Mouse (Mus musculus): ENCODE measurements at regions not wholly inside any gene's neighbourhood (a gene's known extent, or its start where the extent isn't known, plus 50 kb on each side); places are given as distances from the start of the nearest gene placed in this dataset.
A peak's percentile ranks its signal among the peaks of the same experiment; 100 is the strongest.

DNA sequence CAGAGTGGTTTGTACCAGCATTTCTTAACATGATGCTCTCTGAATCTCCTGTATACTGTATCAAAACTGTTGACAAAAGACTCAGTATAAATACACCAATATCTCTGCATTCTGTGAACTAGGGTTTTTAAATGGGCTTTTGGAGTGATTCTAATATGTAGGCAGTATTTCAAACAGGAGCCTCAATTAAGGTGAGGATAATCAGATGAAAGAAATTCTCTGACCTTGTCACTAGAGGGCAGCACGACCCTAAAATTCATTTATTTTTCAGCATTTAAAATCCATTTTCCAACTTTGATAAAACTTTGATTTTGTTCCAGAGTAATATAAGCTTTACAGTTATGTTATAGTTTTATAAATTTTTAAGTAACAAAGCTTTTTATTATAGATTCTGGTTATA lies 114.5 kb downstream of the Rfx6 start:
- peak; percentile 48; the same call in 1 of the 2 replicates for ATAC-seq (replicated peaks; ENCODE audit: poor library complexity)

GRCm38 (mm10) chr10:51793876-51794275 lies 116.3 kb downstream of the Rfx6 start:
- ATAC-seq (replicated peaks; ENCODE audit: poor library complexity), result no peak

DNA sequence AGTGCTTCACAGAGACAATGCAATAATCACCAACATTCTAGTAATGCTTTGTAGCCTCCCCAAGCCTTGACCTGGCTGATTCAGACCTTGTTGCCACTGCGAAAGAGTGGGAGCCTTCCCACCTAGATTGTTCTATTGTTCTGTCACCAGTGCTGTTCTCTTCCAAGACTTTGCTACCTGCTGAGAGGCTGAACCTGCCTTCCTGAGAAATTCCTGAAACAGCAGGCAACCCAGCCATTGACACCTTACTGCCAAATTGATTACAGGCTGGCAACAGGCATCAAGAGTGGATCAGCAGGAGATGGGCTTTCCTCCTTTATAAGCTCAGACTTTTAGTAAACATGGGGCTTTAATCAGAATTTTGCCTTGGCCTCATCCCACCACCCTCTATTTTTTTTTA lies 139.1 kb downstream of the Rfx6 start:
- no peak for ATAC-seq (replicated peaks; ENCODE audit: poor library complexity)

DNA sequence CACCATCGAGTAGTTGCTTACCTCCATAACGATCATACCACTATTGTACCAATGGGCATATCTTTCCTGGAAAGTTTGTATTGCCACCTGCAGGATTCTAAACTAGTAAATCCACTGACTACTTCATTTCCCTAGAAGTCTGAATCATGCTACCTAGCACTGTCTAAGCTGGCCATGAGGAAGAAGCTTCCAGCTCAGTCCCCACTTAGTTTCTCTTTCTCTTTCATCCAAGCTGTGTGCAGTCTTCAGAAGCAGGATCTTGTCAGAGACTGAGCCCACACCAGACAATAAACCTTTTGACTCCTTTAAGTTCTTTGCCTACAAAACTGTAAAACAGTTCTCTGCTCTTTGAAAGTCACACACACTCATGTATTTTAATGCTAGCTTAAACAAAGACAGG lies 146.3 kb downstream of the Rfx6 start:
- no peak for ATAC-seq (replicated peaks; ENCODE audit: poor library complexity)

DNA sequence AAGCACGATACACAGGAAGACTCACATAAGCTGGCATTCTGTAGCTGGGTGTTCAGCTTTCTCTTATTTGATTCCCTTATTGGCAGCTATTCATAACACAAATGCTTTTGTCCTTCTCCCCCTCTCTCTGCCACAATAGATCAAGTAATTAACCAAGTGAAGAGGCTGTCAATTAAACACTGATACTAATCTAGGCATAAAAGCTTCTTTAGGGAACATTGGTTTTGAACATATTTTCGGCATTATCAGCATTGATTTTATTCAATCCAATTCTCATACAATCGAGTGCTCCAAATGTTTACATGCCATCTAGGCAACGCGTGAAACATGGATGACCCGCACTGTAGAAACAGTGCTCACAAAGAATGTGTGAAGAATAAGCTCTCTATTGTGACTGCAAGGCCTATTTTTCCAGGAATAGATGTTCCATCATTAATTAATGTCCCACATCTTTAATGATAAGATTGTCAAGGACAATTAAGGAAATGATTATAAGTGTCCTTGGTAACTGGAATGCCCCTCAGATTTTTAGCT lies 148.9 kb downstream of the Rfx6 start:
- no peak for ATAC-seq (replicated peaks; ENCODE audit: poor library complexity)

DNA sequence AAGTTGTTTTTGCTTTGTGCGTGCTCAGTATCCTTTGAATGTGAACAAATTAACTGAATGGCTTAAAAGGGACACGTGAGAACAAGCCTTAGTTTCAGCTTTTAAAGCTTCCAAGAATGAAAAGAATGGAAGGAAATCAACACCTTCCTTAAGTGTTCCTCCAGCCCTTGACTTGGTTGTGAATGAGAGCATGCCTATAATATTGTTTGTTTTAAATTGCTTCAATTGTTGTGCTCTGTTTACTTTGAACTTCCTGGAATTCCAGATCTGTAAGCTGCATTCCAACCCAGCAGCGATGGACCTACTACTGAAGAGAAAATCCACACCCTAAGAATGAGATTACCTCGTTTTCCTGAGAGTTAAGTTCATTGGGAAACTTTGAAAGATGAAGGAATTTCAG lies 154.9 kb downstream of the Rfx6 start:
- ATAC-seq (replicated peaks; ENCODE audit: poor library complexity), result no peak

DNA sequence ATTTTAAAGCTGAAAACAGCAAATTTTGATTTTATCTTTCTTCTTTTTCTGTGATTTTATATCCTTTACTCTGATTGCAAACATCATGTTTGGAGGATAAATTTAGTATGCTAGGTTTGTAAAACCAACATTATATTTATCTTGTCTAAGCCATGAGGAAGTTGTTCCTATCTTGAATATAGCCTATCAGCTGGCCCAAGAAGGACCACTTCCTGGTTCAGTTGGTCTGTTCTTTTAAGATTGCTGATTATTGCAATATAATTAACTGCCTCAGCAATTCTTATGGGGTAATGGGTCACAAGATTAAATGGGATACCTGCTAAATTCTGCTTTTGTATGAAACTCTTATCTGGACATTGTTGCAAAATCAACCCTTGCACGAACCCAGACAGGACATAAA lies 165.5 kb downstream of the Rfx6 start:
- ATAC-seq (replicated peaks; ENCODE audit: poor library complexity), result no peak

DNA sequence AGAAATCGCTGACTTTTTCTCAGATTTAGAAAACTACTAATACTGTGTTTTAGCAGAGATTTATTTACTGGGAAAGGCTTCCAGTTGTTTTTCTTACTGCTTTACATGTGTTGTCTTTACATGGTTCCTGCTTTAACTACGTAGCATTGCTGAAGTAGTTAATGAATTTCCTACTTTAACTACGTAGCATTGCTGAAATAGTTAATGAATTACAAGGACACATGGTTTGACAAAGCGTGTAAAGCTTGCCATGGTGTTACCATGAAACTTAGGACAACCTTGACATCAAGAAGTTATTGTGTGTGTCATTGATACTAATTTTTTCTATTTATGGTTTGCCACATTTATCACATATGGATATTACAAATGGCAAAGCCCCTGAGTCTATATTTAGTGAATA lies 168.7 kb downstream of the Rfx6 start:
- ATAC-seq (replicated peaks; ENCODE audit: poor library complexity), result no peak

GRCm38 (mm10) chr10:51869409-51869808 lies 152.9 kb upstream of the Vgll2 start:
- ATAC-seq (replicated peaks; ENCODE audit: poor library complexity), result no peak

- no peak for ATAC-seq (replicated peaks; ENCODE audit: poor library complexity)
Observed at GRCm38 (mm10) chr10:51911066-51911691, 111.1 kb upstream of the Vgll2 start.

DNA sequence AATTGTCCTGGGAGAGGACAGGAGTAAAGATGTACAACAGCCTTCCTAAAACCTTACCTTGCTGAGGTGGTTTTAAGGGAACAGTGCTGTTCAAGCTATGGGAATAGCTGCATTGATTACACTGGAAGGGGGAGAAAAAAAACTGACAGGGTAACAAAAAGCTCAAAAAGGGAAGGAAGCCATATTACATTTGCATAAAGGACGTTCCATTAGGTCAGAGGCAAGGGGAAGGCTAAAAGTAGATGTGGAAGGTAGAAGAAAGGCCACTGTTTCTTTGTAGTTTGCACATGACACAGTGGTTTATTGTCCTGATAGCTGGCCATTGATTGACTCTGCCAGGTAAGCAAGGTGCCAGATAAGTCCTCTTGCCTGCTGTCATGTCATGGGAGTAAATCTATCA lies 110.2 kb upstream of the Vgll2 start:
- no peak for ATAC-seq (replicated peaks; ENCODE audit: poor library complexity)

GRCm38 (mm10) chr10:51926644-51927043 lies 95.7 kb upstream of the Vgll2 start:
- no peak for ATAC-seq (replicated peaks; ENCODE audit: poor library complexity)

DNA sequence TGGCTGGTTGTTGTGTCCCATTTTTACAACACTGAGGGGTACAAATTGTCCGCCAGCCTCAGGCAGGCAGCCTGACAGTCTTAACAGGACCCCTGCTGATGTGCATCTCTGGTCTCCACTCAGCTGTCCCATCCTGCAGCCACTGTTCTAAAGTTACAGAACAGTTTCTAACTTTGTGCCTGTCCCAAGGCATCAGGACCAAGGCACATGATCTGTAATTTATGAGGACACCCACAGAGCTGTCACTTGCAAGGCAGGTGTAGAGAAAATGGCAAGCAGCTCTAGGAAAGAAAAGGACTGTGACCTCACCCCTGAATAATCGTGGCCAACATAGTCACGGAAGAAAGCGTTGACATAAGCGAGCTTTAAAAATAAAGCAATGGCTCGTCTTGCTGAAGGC lies 93.0 kb upstream of the Vgll2 start:
- ATAC-seq (replicated peaks; ENCODE audit: poor library complexity), result no peak

- ATAC-seq (replicated peaks; ENCODE audit: poor library complexity), result no peak
Observed at GRCm38 (mm10) chr10:51930266-51930665, 92.0 kb upstream of the Vgll2 start.

DNA sequence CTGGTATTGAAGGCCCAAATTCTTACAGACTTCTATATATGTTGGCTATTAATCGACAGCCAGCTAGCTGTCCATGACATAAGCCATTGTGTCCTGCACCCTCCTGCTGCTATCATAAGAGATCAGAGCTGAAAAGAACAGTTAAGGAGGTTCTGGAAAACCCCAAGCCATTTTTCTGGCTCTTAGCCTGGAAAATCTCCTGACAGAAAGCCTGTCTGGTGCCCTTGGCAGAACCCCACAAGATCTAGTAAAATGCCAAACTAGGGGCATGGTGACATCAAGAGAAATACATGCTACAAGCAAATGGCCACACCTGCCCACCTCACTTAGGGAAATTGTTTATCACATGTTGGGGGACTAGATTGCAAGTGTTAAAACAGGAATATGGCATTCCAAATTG lies 91.6 kb upstream of the Vgll2 start:
- ATAC-seq (replicated peaks; ENCODE audit: poor library complexity), result no peak

- ATAC-seq (replicated peaks; ENCODE audit: poor library complexity), result no peak
Observed at GRCm38 (mm10) chr10:51935482-51935881, 86.8 kb upstream of the Vgll2 start.

DNA sequence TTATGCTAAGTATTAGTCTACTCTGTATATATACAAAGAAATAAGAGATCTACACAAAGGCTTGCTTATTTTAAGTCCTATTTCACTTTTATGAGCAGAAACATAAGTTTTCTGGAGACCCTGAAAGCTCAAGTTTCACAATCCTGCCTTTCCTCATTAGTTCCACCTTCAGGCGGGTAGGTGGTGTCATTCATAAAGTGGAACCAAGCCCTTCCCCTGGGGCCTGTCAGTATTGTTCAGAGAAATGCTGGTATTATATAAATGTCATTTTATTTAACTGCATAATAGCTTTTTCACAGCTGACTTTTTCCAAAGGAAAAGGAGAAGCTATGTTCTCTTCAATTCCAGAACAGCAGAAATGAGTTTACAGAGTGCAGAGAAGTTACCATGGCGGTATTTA lies 81.1 kb upstream of the Vgll2 start:
- no peak for ATAC-seq (replicated peaks; ENCODE audit: poor library complexity)

GRCm38 (mm10) chr10:51945701-51946100 lies 76.6 kb upstream of the Vgll2 start:
- no peak for ATAC-seq (replicated peaks; ENCODE audit: poor library complexity)

DNA sequence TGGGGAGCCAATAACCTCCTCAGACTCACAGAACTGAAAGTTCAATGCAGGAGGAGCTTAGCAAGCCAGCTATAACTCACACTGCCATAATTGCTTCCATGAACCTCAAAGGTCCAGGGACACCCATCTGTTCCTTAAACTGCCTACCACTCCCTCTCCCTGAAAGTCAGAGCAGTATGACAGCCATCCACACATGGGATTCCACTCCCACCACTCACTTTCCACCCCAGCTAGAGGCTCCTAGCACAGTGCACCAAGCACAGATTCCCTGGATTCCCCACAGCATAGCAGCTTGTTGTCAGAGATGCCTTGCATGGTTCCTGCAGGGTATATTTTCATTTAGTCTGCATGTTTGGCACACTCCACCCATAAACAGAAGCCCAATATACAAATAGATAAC lies 76.1 kb upstream of the Vgll2 start:
- ATAC-seq (replicated peaks; ENCODE audit: poor library complexity), result no peak

DNA sequence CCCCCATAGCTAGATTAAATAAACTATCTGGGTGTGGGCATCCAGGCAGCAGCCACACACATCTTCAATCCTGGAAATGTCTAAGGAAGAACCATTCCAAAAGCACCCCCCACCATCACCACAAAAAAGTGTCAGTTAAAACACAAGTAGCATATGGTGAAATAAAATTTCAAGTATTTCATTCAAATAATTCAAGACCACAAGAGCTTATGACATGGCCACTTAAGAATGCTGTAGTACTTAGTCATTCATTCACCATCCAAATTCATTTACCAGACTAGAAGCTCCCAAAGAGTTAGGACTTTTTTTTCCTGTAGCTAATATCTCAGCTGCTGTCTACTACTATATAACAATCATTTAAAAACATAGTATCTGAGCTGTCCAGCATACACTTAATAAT lies 75.4 kb upstream of the Vgll2 start:
- ATAC-seq (replicated peaks; ENCODE audit: poor library complexity), result no peak

GRCm38 (mm10) chr10:51950016-51950415 lies 72.3 kb upstream of the Vgll2 start:
- no peak for ATAC-seq (replicated peaks; ENCODE audit: poor library complexity)

- no peak for ATAC-seq (replicated peaks; ENCODE audit: poor library complexity)
Observed at GRCm38 (mm10) chr10:51952021-51952420, 70.3 kb upstream of the Vgll2 start.

- no peak for ATAC-seq (replicated peaks; ENCODE audit: poor library complexity)
Observed at GRCm38 (mm10) chr10:51956493-51956892, 65.8 kb upstream of the Vgll2 start.
